Mouse (Mus musculus) layer of hippocampus, postnatal 14 days (tissue): ENCODE measurements around the gene Fgf2. TPM values are rescaled to one million over a fixed set of nuclear protein-coding genes. Genes with fewer than 3 reads are reported as not detected.

Source experiments
- DNase-seq, 2 experiments: peaks; one replicate each; pipeline ENCODE4 v3.0.0; 2021 to 2022; ENCODE audit warnings: low spot score in 2 of 2, mixed read lengths in 1 of 2
- long read RNA-seq, 2 experiments: library from polyadenylated mRNA; stranded (forward); transcript quantifications; one replicate each; pipeline ENCODE4 v2.0.0; 2021
- total RNA-seq, 2 experiments: library from RNA; stranded (reverse); gene quantifications; 2 replicates each; pipeline ENCODE4 v1.2.3; 2021

Gene Fgf2
- 1 to 10 TPM; 5.3 to 6.0 TPM for total RNA-seq
- long read RNA-seq, experiment 1, partial matches to known transcripts = 0 of 1 reads
- long read RNA-seq, experiment 1, other reads (novel, unspliced or antisense) = 1 of 1 reads
- long read RNA-seq, experiment 2, full-length matches to known transcripts = 2 of 4 reads
- long read RNA-seq, experiment 2, partial matches to known transcripts = 0 of 4 reads
- long read RNA-seq, experiment 2, other reads (novel, unspliced or antisense) = 2 of 4 reads

DNA sequence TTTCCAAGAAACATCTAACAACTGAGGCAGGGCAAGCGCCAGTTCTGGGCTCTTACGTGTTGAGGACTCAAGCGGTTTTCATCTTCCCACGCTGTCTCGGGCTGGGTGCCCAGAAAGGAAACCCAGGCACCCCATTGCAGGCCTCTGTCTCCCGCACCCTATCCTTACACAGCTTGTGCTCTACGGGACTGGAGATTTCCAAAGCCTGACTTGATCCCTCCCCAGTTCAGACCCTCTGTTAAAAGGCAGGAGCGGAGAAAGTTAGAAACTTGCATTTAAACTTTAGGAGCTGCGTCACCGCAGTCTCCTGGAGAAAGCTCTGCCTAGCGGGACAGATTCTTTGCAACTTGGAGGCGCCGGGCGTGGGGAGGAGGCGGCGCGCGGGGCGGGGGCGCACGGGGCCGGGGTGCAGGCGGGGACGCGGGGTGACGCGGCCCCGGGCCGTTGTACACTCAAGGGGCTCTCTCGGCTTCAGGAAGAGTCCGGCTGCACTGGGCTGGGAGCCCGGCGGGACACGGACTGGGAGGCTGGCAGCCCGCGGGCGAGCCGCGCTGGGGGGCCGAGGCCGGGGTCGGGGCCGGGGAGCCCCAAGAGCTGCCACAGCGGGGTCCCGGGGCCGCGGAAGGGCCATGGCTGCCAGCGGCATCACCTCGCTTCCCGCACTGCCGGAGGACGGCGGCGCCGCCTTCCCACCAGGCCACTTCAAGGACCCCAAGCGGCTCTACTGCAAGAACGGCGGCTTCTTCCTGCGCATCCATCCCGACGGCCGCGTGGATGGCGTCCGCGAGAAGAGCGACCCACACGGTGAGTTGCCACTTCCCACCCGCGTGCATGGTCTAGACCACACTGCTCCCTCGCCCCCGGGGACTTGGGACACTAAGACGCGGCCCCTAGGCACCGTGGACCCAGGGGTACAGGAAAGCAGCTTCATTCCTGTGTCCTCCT is at the start of gene Fgf2:
Fgf2 (plus strand) TSS at position 126 of the 945 bp plus-strand sequence.
- DNase-seq = peak in 1 of 2 experiments; percentile 36

- no peak for DNase-seq
These were observed 48.7 kb upstream of the Fgf2 start for GRCm38 (mm10) chr3:37299470-37299869.

GRCm38 (mm10) chr3:37302685-37303084 is 45.5 kb upstream of the Fgf2 start:
- peak; percentile 16 to 32 for DNase-seq

- no peak for DNase-seq
These were observed 44.6 kb upstream of the Fgf2 start for GRCm38 (mm10) chr3:37303392-37304139.

DNA sequence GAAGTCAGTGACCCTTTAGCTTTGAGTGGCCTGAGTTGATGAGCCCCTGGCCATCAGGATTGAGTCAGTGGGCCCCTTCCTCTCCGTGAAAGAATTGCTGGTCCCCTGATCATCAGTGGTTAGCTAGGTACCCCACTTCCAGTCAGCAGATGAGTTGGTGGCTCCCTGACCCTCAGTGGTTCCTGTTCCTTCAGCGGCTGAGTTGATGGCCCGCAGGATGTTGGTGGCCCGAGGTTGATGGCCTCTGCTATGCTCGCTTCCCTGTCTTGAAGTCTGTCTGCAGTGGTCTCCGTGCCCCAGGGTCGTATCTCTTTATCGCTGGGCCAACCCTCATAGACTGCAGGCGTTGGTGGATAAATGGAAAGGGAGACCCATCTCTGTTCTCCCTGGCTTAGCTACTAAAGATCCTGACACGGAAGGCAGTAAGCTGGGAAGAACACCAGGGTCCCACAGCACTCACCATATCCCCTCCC is 36.2 kb upstream of the Fgf2 start:
- no peak for DNase-seq

- DNase-seq = peak; percentile 98 to 99
These were observed 35.7 kb upstream of the Fgf2 start, which contains the start of the genes Bbs12 and Cetn4 for GRCm38 (mm10) chr3:37312370-37312941. Gene Bbs12 (plus strand): TSS chr3:37312554. Gene Cetn4 (minus strand): TSS chr3:37312708.

- peak in 1 of 2 experiments; percentile 19 for DNase-seq
These were observed 34.8 kb upstream of the Fgf2 start for GRCm38 (mm10) chr3:37313371-37313770.

DNA sequence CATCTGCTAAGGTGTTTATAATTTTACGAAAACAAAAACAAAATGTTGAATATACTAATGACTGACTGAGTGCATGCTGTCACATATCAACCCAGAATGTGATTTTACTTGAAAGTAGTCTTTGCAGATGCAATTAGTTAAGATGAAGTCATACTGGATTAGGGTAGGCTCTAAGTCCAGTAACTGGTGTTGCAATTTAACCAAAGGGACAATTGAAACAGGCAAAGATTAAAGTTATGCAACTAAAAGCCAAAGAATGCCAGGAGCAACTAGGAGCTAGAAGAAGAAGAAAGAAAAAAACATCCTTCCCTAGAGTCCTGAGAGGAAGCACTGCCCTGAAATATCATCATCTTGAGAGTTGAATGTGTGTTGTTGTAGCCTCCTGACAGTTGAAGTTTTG is 31.9 kb upstream of the Fgf2 start:
- no peak for DNase-seq

DNA sequence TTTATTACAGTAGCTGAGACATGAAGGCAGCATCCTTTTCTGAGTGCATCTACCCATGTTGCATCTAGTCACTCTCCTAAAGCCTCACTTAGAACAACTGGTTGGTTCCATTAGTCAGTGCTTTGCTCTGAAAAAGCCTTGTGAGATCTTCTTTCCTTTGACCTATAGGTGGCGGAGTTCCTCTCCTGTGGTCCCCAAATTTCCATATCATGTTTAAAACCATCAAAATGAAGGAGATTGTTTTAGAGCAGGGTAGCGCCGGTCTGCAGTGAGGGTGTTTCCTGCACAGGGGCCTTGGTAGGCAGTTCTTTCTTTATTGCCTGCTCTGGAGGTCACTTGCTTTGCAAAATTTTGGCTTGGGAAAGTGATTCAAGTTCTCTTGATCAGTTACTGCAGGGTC is 23.8 kb upstream of the Fgf2 start:
- peak in 1 of 2 experiments; percentile 30 for DNase-seq

- DNase-seq = peak in 1 of 2 experiments; percentile 38
These were observed 22.6 kb upstream of the Fgf2 start for GRCm38 (mm10) chr3:37325317-37326112.

DNA sequence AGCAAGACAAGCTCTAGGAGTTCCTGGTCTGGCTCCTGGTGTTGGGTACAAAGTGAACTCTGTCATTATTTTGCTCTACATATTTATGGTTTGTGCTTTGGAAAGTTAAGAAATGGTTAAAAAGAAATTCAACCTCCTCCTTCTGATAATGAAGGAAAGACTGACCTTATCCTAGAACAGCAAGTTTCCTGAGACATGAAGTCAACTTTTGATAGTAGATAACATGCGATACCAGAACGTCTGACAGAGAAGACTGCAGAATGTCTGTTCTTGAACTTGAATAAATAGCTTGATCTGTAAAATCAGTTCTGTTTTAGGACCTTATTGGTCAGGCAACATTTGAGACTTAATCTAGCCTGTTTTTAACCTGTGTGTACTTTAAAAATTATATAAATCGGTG is 21.5 kb upstream of the Fgf2 start:
- DNase-seq = no peak

- no peak for DNase-seq
These were observed 19.7 kb upstream of the Fgf2 start for GRCm38 (mm10) chr3:37328489-37328888.

DNA sequence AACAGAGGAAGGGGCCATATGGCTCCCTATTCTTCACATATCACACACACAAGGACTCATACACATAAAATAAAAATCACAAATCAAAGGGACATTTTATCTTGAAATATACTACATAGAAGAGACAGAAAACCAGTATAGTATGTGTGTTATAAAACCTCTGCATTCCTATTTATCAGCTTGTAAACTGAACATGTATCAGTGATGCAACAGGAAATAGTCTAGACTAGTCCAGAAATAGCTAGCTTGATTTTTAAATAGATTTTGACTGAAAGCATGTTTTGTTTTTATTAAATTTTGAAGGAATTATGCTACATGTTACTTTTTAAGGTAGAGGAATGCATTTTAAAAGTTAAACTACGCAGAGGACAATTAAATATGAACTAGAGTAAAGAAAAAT is 18.2 kb upstream of the Fgf2 start:
- DNase-seq = no peak

DNA sequence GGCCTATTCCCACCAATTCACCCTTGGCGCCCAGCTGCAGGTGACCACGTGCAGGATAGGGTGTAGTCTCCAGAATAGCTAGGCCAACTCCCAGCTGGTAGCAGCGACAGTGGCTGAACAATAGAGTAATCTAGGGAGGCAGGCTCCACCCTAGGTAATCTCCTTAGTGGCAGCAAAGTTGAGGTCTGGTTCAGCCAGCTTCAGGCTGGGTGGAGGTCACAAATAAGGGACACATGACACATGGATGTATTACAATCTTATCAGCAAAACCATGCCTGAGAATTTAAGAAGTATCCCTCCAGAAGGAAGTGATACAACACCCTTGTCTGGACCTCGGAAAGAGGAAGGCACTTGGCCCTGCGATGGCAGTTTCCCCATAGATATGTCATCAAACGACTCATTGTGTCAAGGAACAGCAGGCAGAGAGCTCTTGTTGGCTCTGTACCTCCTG is 16.1 kb upstream of the Fgf2 start:
- DNase-seq = no peak

DNA sequence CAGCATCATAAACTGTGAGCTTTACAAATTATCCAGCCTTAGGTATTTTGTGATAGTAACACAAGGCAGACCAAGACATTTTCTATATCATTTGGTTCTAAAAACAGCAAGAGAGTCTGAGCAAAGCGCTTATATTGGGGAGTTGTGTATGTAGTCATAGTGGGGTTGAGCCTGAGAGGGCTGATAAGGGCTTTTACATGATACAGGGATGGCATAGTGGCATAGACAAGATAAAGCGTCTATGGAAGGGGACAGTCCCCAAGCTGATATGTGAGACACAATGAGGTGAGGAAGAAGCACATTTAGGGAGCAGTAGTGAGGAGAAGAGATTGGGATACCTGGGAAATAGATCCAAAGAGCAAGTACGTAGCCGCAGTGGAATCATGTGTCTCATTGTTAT is 14.1 kb upstream of the Fgf2 start:
- no peak for DNase-seq

DNA sequence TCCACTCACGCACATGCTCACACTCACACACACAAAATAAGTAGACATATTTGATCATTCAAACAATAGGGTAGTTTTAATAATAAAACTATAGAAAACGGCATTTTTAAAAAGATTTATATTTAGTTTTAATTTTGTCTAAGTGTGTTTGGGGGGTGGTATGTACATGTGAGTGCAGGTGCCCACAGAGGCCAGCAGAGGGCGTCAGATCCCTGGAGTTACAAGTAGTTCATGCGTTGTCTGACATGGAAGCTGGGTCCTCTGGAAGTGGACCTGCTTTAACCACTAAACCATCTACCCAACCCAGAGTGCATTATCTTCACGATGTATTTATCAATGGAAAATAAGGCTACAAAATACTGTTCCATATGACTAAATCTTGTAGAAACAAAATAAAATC is 7.0 kb upstream of the Fgf2 start:
- no peak for DNase-seq

- DNase-seq = no peak
These were observed 5.3 kb upstream of the Fgf2 start for GRCm38 (mm10) chr3:37342811-37343210.

DNA sequence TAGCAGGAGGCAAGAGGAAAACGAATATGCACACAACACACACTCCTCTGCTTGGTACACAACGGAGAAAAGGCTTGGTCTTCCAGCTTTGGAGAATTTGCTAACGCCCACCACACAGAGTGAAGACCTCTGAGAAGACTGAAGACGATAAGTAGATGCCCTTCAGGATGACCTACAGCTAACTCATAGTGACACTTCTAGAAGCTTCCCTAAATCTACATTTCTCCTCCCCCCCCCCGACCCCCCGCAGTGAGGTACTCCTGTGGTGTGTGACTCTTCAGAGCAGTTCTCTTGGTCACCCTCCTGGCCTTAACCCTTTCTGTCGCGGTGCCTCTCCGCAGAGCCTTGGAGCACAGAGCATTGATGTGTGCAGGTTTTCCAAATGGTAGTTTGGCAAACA is 475 bp upstream of the Fgf2 start:
- DNase-seq = no peak

DNA sequence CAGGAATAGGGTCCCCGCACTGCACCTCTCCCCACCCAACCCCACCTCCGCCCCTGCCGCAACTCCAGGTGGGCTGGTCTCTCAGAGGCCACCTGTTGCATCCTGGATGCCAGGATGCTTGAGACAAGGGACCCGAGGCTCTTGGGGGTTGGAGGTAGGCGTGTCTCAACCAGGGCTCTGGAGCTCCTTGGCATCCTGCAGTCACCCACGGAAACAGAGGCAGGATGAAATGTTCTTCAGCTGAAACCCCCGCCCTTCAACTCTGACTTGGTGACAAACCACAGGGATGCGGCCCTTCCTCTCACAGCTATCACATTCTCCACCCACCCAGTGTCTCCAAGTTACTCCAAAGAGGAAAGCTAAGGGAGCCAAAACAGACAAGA is 1.0 kb downstream of the Fgf2 start:
- DNase-seq = no peak

DNA sequence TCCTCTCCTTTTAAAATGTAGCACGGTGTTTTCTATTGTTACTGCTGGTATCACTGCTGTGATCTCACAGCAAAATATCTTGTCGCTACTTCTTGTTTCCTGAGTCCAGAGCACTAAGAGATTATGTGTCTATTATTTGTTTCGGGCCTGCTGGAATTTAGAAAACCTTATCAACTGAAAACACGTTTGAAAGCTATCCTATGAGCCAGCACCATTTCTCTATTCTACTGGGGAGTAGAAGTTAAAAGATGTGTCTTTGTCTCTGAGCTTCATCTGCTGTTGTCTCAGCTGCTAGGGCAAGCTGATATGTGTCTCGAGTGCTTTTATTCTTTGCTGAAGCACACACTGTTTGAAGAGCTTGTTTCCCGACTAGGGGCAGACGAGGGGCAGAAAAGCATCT is 2.2 kb downstream of the Fgf2 start:
- DNase-seq = no peak
